Mouse (Mus musculus) spleen, adult 2 months (tissue): ENCODE measurements at regions not wholly inside any gene's neighbourhood (a gene's known extent, or its start where the extent isn't known, plus 50 kb on each side); places are given as distances from the start of the nearest gene placed in this dataset.

ENCODE experiments used
- DNase-seq, 2 experiments: peaks; one replicate each; pipeline versions ENCODE4 v3.0.0 to v3.0.0-alpha.2; 2012 to 2021; ENCODE audit warnings: low spot score in 2 of 2, low read depth in 1 of 2
- H3K27ac ChIP-seq: fragments of 200-500 bp; 2 replicates; pipeline ENCODE4 v1.5.1; 2012; ENCODE audit warnings: low read length, inconsistent platforms; ENCODE audit not compliant: insufficient read depth
- H3K27me3 ChIP-seq: fragments of 200-500 bp; 2 replicates; pipeline ENCODE4 v1.6.1; 2012; ENCODE audit warnings: mild to moderate bottlenecking, moderate library complexity, low read length, inconsistent platforms; ENCODE audit not compliant: control insufficient read depth, insufficient read depth
- H3K36me3 ChIP-seq: fragments of 200-500 bp; 2 replicates; pipeline ENCODE4 v1.6.1; 2012; ENCODE audit warnings: mild to moderate bottlenecking, low read length, inconsistent platforms; ENCODE audit not compliant: control insufficient read depth, insufficient read depth
- H3K4me1 ChIP-seq: fragments of 200-500 bp; 2 replicates; pipeline ENCODE4 v1.6.1; 2011; ENCODE audit warnings: inconsistent platforms; ENCODE audit not compliant: control insufficient read depth, insufficient read depth, insufficient read length
- H3K4me3 ChIP-seq: fragments of 200-500 bp; 2 replicates; pipeline ENCODE4 v1.5.1; 2011; ENCODE audit warnings: mild to moderate bottlenecking, inconsistent platforms; ENCODE audit not compliant: insufficient read depth, insufficient read length; ENCODE audit errors: extremely low read depth
- CTCF ChIP-seq: fragments of 200-500 bp; IDR thresholded peaks from 2 replicates; pipeline ENCODE4 v1.5.1; 2011; ENCODE audit warnings: mild to moderate bottlenecking, inconsistent platforms; ENCODE audit not compliant: insufficient read depth, insufficient read length, insufficient replicate concordance; ENCODE audit errors: extremely low read depth
- POLR2A ChIP-seq: fragments of 200-500 bp; IDR thresholded peaks from 2 replicates; pipeline ENCODE4 v1.6.1; 2011; ENCODE audit warnings: low read depth, low read length, inconsistent platforms
- WGBS: fragments of 180-500 bp; shearing (Covaris S2); methylation state at CpG from one replicate; pipeline ENCODE4 v1.1.7; 2018; 5-methylcytosine and 5-hydroxymethylcytosine counted together

GRCm38 (mm10) chr9:122437464-122437863 lies 86.1 kb downstream of the Abhd5 start:
- Histone ChIP-seq H3K4me1 (no peaks in the 10 kb centered on the region), H3K27ac (no peak overlapping the region), H3K27me3 (no peaks in the 10 kb centered on the region), H3K36me3 (no peaks in the 10 kb centered on the region), H3K4me3 (no peak overlapping the region)
- WGBS = 75% methylated on average over 4 of the region's 4 CpGs
- TF ChIP-seq CTCF (no peak), POLR2A (no peak)
- DNase-seq = no peak

- H3K27ac ChIP-seq = no peak overlapping the region
- H3K4me3 ChIP-seq = no peak overlapping the region
- no peak for TF ChIP-seq CTCF
- TF ChIP-seq POLR2A = no peak
- no peaks in the 10 kb centered on the region for H3K36me3 ChIP-seq
- no peaks in the 10 kb centered on the region for H3K27me3 ChIP-seq
- no peaks in the 10 kb centered on the region for H3K4me1 ChIP-seq
- WGBS = 67% methylated on average over 5 of the region's 5 CpGs
- DNase-seq = no peak
Measured at GRCm38 (mm10) chr9:122446387-122447105, 95.1 kb downstream of the Abhd5 start.

- no peak overlapping the region for H3K27ac ChIP-seq
- TF ChIP-seq CTCF (no peak), POLR2A (no peak)
- no peak overlapping the region for H3K4me3 ChIP-seq
- no peak for DNase-seq
- no peaks in the 10 kb centered on the region for H3K27me3 ChIP-seq
- no peaks in the 10 kb centered on the region for H3K4me1 ChIP-seq
- WGBS = 83% methylated on average over 7 of the region's 7 CpGs
- no peaks in the 10 kb centered on the region for H3K36me3 ChIP-seq
Measured at GRCm38 (mm10) chr9:122447568-122447967, 96.2 kb downstream of the Abhd5 start.

DNA sequence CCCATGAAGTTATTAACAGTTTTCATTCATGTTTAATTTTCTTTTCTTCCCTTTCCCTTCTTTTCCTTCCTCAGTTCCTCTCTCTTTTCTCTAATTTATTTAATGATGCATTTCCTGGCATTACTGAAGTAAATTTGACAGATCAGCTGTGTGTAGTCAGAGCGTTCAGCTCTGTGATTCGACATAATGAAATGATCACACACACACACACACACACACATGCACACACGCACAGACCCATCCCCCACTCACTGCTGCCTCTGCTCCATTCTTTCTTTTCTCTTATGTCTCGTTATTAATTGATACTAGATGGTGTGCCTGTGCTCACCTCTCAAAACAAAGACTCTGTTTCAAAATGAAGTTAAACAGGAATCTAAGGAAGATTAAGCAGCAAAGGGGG lies 96.9 kb downstream of the Abhd5 start:
- TF ChIP-seq POLR2A (no peak), CTCF (no peak)
- no peak overlapping the region for H3K27ac ChIP-seq
- H3K36me3 ChIP-seq = no peaks in the 10 kb centered on the region
- H3K4me3 ChIP-seq = no peak overlapping the region
- no peaks in the 10 kb centered on the region for H3K4me1 ChIP-seq
- 83% methylated on average over 4 of the region's 4 CpGs for WGBS
- H3K27me3 ChIP-seq = no peaks in the 10 kb centered on the region
- no peak for DNase-seq

DNA sequence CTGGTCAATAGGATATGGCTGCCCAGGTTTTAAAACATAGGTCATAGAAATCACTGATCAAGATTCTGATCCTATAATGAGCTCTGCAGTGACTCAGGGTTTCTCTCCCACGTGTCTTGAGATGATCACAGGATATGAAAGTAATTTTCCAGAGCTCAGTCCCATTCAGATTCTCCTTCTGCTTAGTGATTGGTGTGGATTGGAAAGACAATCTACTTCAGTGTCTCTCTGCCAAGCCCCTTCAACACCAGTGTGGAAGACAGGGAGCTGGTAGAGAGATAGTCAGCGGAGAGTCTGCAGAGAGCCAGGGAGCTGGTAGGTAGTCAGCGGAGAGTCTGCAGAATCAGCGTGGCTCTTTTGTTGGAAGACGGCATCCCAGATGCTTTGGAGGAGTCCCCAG lies 99.1 kb downstream of the Abhd5 start:
- no peak for TF ChIP-seq POLR2A
- TF ChIP-seq CTCF = no peak
- 81% methylated on average over 5 of the region's 5 CpGs for WGBS
- Histone ChIP-seq H3K4me1 (no peaks in the 10 kb centered on the region), H3K27me3 (no peaks in the 10 kb centered on the region), H3K4me3 (no peak overlapping the region), H3K36me3 (no peaks in the 10 kb centered on the region), H3K27ac (no peak overlapping the region)
- no peak for DNase-seq

- Histone ChIP-seq H3K27ac (no peak overlapping the region), H3K36me3 (no peaks in the 10 kb centered on the region), H3K4me3 (no peak overlapping the region), H3K4me1 (no peaks in the 10 kb centered on the region), H3K27me3 (no peaks in the 10 kb centered on the region)
- 76% methylated on average over 8 of the region's 8 CpGs for WGBS
- no peak for DNase-seq
- TF ChIP-seq CTCF (no peak), POLR2A (no peak)
Measured at GRCm38 (mm10) chr9:122455301-122455700, 103.9 kb downstream of the Abhd5 start.

DNA sequence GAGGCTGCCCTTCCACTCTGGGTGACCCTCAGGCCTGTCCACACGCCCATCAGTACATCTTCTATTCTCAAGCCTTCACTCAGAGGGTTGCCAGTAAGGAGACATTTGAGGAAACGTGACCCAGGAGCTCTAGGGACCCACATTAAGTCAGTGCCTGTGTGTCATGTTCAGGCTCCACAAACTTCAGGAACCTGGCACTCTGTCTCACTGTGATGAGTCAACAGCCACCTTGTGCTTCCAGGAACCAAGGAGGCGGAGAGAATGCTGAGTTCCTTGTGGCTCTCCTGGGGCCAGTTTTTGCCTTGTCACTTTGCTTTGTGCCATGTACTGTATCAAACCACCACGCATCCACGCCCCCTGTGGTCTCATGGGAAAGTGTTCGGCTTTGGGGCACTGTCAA lies 104.4 kb downstream of the Abhd5 start:
- WGBS = 39% methylated on average over 6 of the region's 6 CpGs
- no peaks in the 10 kb centered on the region for H3K27me3 ChIP-seq
- no peaks in the 10 kb centered on the region for H3K4me1 ChIP-seq
- H3K4me3 ChIP-seq = no peak overlapping the region
- no peak for DNase-seq
- TF ChIP-seq POLR2A (no peak), CTCF (no peak)
- H3K36me3 ChIP-seq = no peaks in the 10 kb centered on the region
- H3K27ac ChIP-seq = no peak overlapping the region

DNA sequence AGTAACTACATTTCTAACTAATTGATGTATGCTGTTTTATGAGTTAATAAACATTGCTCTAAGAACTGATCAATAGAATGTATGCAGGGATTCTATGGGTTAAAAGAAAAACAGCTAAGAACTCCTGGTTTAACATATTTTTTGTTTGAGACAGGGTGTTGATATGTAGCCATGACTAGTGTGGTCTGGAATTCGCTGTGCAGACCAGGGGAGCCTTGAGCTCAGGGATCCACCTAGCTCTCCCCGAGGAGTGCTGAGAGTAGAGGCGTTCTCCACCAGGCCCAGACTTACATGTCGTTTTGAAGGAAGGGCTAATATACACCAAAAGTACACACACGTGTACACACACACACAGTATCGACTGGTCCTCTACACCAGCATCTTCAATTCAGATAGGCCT lies 108.1 kb downstream of the Abhd5 start:
- Histone ChIP-seq H3K4me3 (no peak overlapping the region), H3K27me3 (no peaks in the 10 kb centered on the region), H3K36me3 (no peaks in the 10 kb centered on the region), H3K4me1 (no peaks in the 10 kb centered on the region), H3K27ac (no peak overlapping the region)
- DNase-seq = no peak
- 86% methylated on average over 6 of the region's 6 CpGs for WGBS
- TF ChIP-seq POLR2A (no peak), CTCF (no peak)
